Mouse (Mus musculus) intestine, embryonic 14.5 days (tissue): Measurements from ENCODE around the gene Ubxn6. TPM values are rescaled to one million over a fixed set of nuclear protein-coding genes. Genes with fewer than 3 reads are reported as not detected.

Experiments used
- ATAC-seq: fragments of 200-750 bp; cut with Nextera tagmentation; replicated peaks from 2 replicates; pipeline ENCODE4 v1.8.0; 2017; ENCODE audit warnings: low read depth, moderate number of reproducible peaks, moderate TSS enrichment, moderate library complexity; ENCODE audit not compliant: low FRiP score, low TSS enrichment
- DNase-seq: peaks from one replicate; pipeline ENCODE4 v3.0.0-alpha.2; 2018; ENCODE audit warnings: low spot score
- H3K27ac ChIP-seq: fragments of 300-500 bp; sonication (generic); 2 replicates; pipeline ENCODE4 v1.5.1; 2014; ENCODE audit warnings: low read depth, mild to moderate bottlenecking, control low read depth
- H3K27me3 ChIP-seq: fragments of 300-500 bp; sonication (generic); replicated peaks from 2 replicates; pipeline ENCODE4 v1.6.1; 2014; ENCODE audit warnings: low read length, control low read depth; ENCODE audit not compliant: control insufficient read depth, insufficient read depth
- H3K36me3 ChIP-seq: fragments of 300-500 bp; sonication (generic); 2 replicates; pipeline ENCODE4 v1.6.1; 2014; ENCODE audit warnings: low read length, control low read depth; ENCODE audit not compliant: control insufficient read depth, insufficient read depth
- H3K4me1 ChIP-seq: fragments of 300-500 bp; sonication (generic); replicated peaks from 2 replicates; pipeline ENCODE4 v1.6.1; 2014; ENCODE audit warnings: low read length, control low read depth, mixed read lengths; ENCODE audit not compliant: control insufficient read depth, insufficient read depth
- H3K4me2 ChIP-seq: fragments of 300-500 bp; sonication (generic); 2 replicates; pipeline ENCODE4 v1.6.1; 2014; ENCODE audit warnings: low read length
- H3K4me3 ChIP-seq: fragments of 300-500 bp; sonication (generic); 2 replicates; pipeline ENCODE4 v1.5.1; 2014; ENCODE audit warnings: low read depth, low read length, control low read depth, mixed read lengths
- H3K9ac ChIP-seq: fragments of 300-500 bp; sonication (generic); 2 replicates; pipeline ENCODE4 v1.6.1; 2014; ENCODE audit warnings: mild to moderate bottlenecking, low read length
- H3K9me3 ChIP-seq: fragments of 300-500 bp; sonication (generic); 2 replicates; pipeline ENCODE4 v1.6.1; 2016; ENCODE audit warnings: low read length, control low read depth; ENCODE audit not compliant: control insufficient read depth
- WGBS: fragments of 180-500 bp; shearing (Covaris S2); extraction: QIAGEN DNeasy Blood & Tissue Kit; methylation state at CpG from one replicate; pipeline ENCODE4 v1.1.7; 2014; 5-methylcytosine and 5-hydroxymethylcytosine counted together
- polyA plus RNA-seq: library from polyadenylated mRNA; unstranded; fragments of >200 nt; fragmentation: Nextera tagmentation; extraction: Ambion mirVana; gene quantifications from 2 replicates; pipeline ENCODE4 v1.2.1, GENCODE M21; 2014

Ubxn6 gene
- polyA plus RNA-seq = 32.3 and 43.4 TPM in 2 replicates

- Histone ChIP-seq H3K4me2 (peak within 1 kb of the TSS; percentile 66), H3K27me3 (no peaks in the 10 kb centered on the region), H3K4me1 (peaks cover 16% of the 10 kb centered on the region; the same call in 1 of the 2 replicates), H3K9ac (peak within 1 kb of the TSS; percentile 73), H3K9me3 (no peaks in the 10 kb centered on the region), H3K27ac (peak within 1 kb of the TSS; percentile 95), H3K36me3 (peaks cover 35% of the 10 kb centered on the region), H3K4me3 (peak within 1 kb of the TSS; percentile 80)
- WGBS = under 1% methylated on average over 35 of the region's 35 CpGs
- DNase-seq (peak; percentile 94), ATAC-seq (peak; percentile 34)
These were observed at the start of gene Ubxn6 for GRCm38 (mm10) chr17:56074827-56075208. Ubxn6 (minus strand) TSS chr17:56075028.

- no peaks in the 10 kb centered on the region for H3K36me3 ChIP-seq
- H3K27me3 ChIP-seq = peaks cover 53% of the 10 kb centered on the region
- WGBS = 39% methylated on average over 59 of the region's 59 CpGs
- H3K4me1 ChIP-seq = no peaks in the 10 kb centered on the region; the same call in none of the 2 replicates
- ATAC-seq (0 out of 2 replicates have a peak, but pooled peaks have one; percentile 14), DNase-seq (peak; percentile 52)
- H3K9ac ChIP-seq = peak overlapping the region; percentile 29
- peak overlapping the region; percentile 58 for H3K4me2 ChIP-seq
- no peak overlapping the region for H3K27ac ChIP-seq
- peaks cover 11% of the 10 kb centered on the region for H3K9me3 ChIP-seq
- peak overlapping the region; percentile 28 for H3K4me3 ChIP-seq
These were observed 49.0 kb upstream of the Ubxn6 start for GRCm38 (mm10) chr17:56123681-56124340.

GRCm38 (mm10) chr17:56123161-56123560, 48.3 kb upstream of the Ubxn6 start:
- no peak overlapping the region for H3K4me3 ChIP-seq
- 89% methylated on average over 12 of the region's 12 CpGs for WGBS
- no peak overlapping the region for H3K9ac ChIP-seq
- H3K4me1 ChIP-seq = no peaks in the 10 kb centered on the region; the same call in none of the 2 replicates
- ATAC-seq (no peak), DNase-seq (no peak)
- peaks cover 60% of the 10 kb centered on the region for H3K27me3 ChIP-seq
- H3K27ac ChIP-seq = no peak overlapping the region
- peaks cover 11% of the 10 kb centered on the region for H3K9me3 ChIP-seq
- no peaks in the 10 kb centered on the region for H3K36me3 ChIP-seq
- no peak overlapping the region for H3K4me2 ChIP-seq

DNA sequence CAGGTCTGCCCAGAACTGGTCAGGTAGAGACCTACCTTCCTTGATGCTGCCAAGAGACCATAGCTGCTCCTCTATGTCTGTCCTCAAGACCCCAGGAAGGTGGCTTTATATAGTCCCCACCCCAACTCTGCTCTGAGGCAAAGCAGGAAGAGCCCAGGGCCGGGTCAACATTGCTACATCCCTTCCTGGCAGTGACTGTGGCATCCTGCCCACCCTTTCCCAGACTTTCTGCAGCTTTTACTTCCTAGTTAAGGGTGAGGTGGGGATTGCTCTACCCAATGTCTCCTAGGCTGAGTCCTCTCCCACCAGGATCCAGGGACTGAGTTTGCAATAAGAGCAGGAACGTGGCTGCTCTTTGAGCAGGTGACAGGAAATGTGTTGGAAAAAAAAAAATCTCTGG, 47.0 kb upstream of the Ubxn6 start, which contains the start of gene Lrg1:
Lrg1 (minus strand) TSS at position 176 of the 400 bp plus-strand sequence.
- Histone ChIP-seq H3K9me3 (peaks cover 11% of the 10 kb centered on the region), H3K9ac (no peak within 1 kb of the TSS), H3K27ac (no peak within 1 kb of the TSS), H3K4me2 (no peak within 1 kb of the TSS), H3K27me3 (peaks cover 61% of the 10 kb centered on the region), H3K4me3 (no peak within 1 kb of the TSS), H3K36me3 (no peaks in the 10 kb centered on the region), H3K4me1 (no peaks in the 10 kb centered on the region; the same call in none of the 2 replicates)
- ATAC-seq = no peak
- no peak for DNase-seq
- WGBS = 59% methylated on average over 2 of the region's 2 CpGs

DNA sequence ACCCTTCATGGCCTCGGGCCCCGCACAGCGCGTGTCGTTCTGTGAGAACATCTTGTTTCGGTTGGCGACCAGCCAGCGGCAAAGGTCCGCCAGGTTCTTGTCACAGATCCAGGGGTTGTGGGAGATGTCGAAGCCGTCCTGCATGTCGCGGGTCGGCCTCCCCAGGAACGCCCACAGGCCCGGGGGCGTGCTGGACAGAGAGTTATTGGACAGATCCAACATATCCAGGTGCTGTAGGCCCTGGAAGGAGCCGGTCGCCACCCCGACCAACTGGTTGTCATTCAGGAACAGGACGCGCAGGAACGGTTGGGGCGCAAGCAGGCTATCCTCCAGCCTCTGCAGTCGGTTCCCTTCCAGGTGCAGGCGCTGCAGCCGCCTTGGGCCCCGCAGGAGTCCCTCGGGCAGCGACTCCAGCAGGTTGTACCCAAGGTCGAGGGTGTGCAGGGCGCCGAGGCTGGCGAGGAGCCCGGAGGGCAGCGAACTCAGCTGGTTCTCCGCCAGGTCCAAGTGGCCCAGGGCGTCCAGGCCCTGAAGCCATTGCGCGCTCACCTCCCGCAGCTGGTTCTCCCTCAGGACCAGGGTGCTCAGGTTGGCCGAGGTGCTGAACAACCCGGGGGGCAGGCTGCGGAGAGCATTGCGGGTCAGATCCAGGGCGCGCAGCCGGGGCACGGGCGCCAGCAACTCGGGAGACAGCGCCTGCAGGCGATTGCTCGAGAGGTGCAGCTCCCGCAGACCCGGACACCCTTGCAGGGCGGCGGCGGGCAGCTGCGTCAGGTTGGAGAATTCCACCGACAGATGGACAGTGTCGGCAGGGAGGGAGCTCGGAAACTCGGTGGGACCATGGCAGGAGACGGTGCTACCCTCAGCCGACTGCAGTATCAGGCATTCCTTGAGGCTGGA, 45.4 kb upstream of the Ubxn6 start:
- Histone ChIP-seq H3K4me2 (peak overlapping the region; percentile 28; the same call in 1 of the 2 replicates), H3K9ac (no peak overlapping the region), H3K27me3 (peaks cover 60% of the 10 kb centered on the region), H3K9me3 (peaks cover 11% of the 10 kb centered on the region), H3K4me3 (peak overlapping the region; percentile 6; the same call in 1 of the 2 replicates), H3K27ac (no peak overlapping the region), H3K36me3 (no peaks in the 10 kb centered on the region), H3K4me1 (no peaks in the 10 kb centered on the region; the same call in none of the 2 replicates)
- ATAC-seq (no peak), DNase-seq (peak; percentile 64)
- WGBS = 4% methylated on average over 66 of the region's 66 CpGs

GRCm38 (mm10) chr17:56119431-56119830, 44.6 kb upstream of the Ubxn6 start:
- H3K4me2 ChIP-seq = 0 out of 2 replicates have a peak overlapping the region, but pooled peaks have one; percentile 28
- no peak for ATAC-seq
- H3K4me1 ChIP-seq = no peaks in the 10 kb centered on the region; the same call in none of the 2 replicates
- peaks cover 58% of the 10 kb centered on the region for H3K27me3 ChIP-seq
- H3K27ac ChIP-seq = no peak overlapping the region
- H3K9me3 ChIP-seq = peaks cover 11% of the 10 kb centered on the region
- DNase-seq = peak; percentile 50
- no peak overlapping the region for H3K9ac ChIP-seq
- WGBS = 35% methylated on average over 12 of the region's 12 CpGs
- no peak overlapping the region; the same call in 1 of the 2 replicates for H3K4me3 ChIP-seq
- no peaks in the 10 kb centered on the region for H3K36me3 ChIP-seq

GRCm38 (mm10) chr17:56117251-56117710, 42.5 kb upstream of the Ubxn6 start, which contains the start of gene Plin5:
Plin5 (minus strand) TSS chr17:56117596.
- Histone ChIP-seq H3K9me3 (peaks cover 4% of the 10 kb centered on the region), H3K36me3 (no peaks in the 10 kb centered on the region), H3K27me3 (peaks cover 43% of the 10 kb centered on the region), H3K4me1 (no peaks in the 10 kb centered on the region; the same call in 1 of the 2 replicates), H3K27ac (no peak within 1 kb of the TSS), H3K9ac (no peak within 1 kb of the TSS), H3K4me2 (peak within 1 kb of the TSS; percentile 48), H3K4me3 (peak within 1 kb of the TSS; percentile 25)
- ATAC-seq (peak; percentile 56), DNase-seq (peak; percentile 72)
- 4% methylated on average over 27 of the region's 27 CpGs for WGBS

DNA sequence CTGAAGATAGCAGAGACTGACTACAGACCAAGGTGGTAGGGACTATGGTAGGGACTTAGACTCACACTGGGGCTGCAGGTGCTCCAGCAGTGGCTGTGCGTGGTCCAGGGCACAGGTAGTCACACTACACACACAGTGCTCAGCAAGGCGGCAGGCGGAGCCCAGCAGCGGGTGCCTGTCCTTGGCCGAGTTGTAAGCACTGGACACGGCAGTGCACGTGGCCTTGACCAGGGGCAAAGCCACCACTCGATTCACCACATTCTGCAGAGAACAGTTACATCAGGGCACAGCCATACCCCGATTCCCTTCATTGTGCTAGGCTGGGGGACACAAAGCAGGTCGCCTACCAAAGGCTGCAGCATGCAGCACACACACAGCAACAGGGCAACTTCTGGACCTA, 41.4 kb upstream of the Ubxn6 start:
- ATAC-seq = no peak

More for the DNA sequence above, 41.4 kb upstream of the Ubxn6 start:
- 80% methylated on average over 10 of the region's 10 CpGs for WGBS
- Histone ChIP-seq H3K4me1 (no peaks in the 10 kb centered on the region; the same call in 1 of the 2 replicates), H3K9me3 (no peaks in the 10 kb centered on the region), H3K4me2 (no peak overlapping the region), H3K27me3 (peaks cover 32% of the 10 kb centered on the region), H3K36me3 (no peaks in the 10 kb centered on the region), H3K4me3 (no peak overlapping the region), H3K9ac (no peak overlapping the region), H3K27ac (no peak overlapping the region)
- peak; percentile 50 for DNase-seq
